Mouse (Mus musculus) C2C12 (cell line): Measurements from ENCODE around the gene Syngr2.

ENCODE experiments used
- CEBPB ChIP-seq: IDR thresholded peaks from one replicate; pipeline ENCODE4 v1.6.1; 2011; ENCODE audit warnings: low read depth, mild to moderate bottlenecking, control low read depth, moderate library complexity
- CTCF ChIP-seq: IDR thresholded peaks from one replicate; pipeline ENCODE4 v1.5.1; 2011; ENCODE audit not compliant: control insufficient read depth, insufficient read depth, insufficient read length
- FOSL1 ChIP-seq: IDR thresholded peaks from one replicate; pipeline ENCODE4 v1.8.0; 2011; ENCODE audit warnings: mild to moderate bottlenecking, low read length; ENCODE audit not compliant: poor library complexity, insufficient read depth, severe bottlenecking
- MAX ChIP-seq: IDR thresholded peaks from one replicate; pipeline ENCODE4 v1.6.1; 2011; ENCODE audit warnings: mild to moderate bottlenecking, control low read depth
- MYOG ChIP-seq: IDR thresholded peaks from one replicate; pipeline ENCODE4 v1.6.1; 2011; ENCODE audit not compliant: control insufficient read depth, insufficient read length; ENCODE audit errors: extremely low read depth
- USF1 ChIP-seq: IDR thresholded peaks from one replicate; pipeline ENCODE4 v1.6.1; 2011; ENCODE audit warnings: low read depth, mild to moderate bottlenecking, control low read depth, moderate library complexity

- TF ChIP-seq MAX (no peak), CTCF (no peak), CEBPB (no peak), FOSL1 (no peak), USF1 (no peak), MYOG (no peak)
These were observed 48.9 kb upstream of the Syngr2 start for GRCm38 (mm10) chr11:117760374-117761119.
